Mouse (Mus musculus): ENCODE measurements at regions not wholly inside any gene's neighbourhood (a gene's known extent, or its start where the extent isn't known, plus 50 kb on each side); places are given as distances from the start of the nearest gene placed in this dataset.

DNA sequence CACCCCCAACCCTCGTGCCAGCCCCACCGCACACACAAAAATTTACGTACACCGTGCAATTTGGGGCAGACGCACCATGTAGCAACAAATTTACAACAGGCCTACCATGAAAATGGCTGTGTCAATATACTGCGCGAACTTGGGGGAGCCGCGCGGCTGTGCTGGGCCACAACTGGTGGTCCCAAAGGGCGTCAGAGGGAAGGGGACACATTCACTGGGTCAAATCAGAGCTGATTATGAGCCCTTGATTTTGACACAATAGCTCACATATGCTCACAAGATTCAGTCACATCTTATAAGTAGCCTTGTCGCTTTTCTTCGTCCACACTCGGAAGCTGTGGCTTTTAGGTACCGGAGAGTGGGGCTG is 58.9 kb upstream of the Htatip2 start:
- Histone ChIP-seq H3K9me3 (replicated peaks; ENCODE audit: low read length) (no peaks in the 10 kb centered on the region), H3K36me3 (replicated peaks in 1 of 2; ENCODE audit: control insufficient read depth in 1 of 2, insufficient read depth in 1 of 2, low read length in 1 of 2) (no peaks in the 10 kb centered on the region), H3K27me3 (replicated peaks) (no peaks in the 10 kb centered on the region), H3K4me1 (ENCODE audit: control insufficient read depth in 1 of 2, insufficient read depth in 2 of 2) (peaks cover 0 to 12% of the 10 kb centered on the region in 2 experiments; a peak in 2 of 4 replicates), H3K4me3 (replicated peaks in 1 of 3; ENCODE audit: low read depth in 2 of 3, low read length in 2 of 3, poor library complexity in 1 of 3) (no peak overlapping the region), H3K9ac (ENCODE audit: insufficient read depth, low read depth) (no peak overlapping the region), H3K27ac (ENCODE audit: insufficient read depth, low read depth) (no peak overlapping the region), H3K4me2 (ENCODE audit: insufficient read depth, low read depth, poor library complexity, severe bottlenecking) (no peak overlapping the region), H3K79me2 (replicated peaks; ENCODE audit: control insufficient read depth, extremely low read depth, insufficient read depth, poor library complexity, severe bottlenecking) (no peaks in the 10 kb centered on the region)
- dilution Hi-C loops (cut with MboI; ENCODE audit: extremely low pct_ligation_motif_present, extremely low pct_unique_long_range_greater_than_20kb, low sequenced_read_pairs): no loop called here
- in situ Hi-C loops (cut with MboI; ENCODE audit: low pct_ligation_motif_present, low pct_unique_long_range_greater_than_20kb, low sequenced_read_pairs): no loop called here
- no peak for TF ChIP-seq TBP (conservative IDR thresholded peaks at IDR 0.05; ENCODE audit: low read depth, low read length)
- no peak for TF ChIP-seq JUN (IDR thresholded peaks at IDR 0.05; ENCODE audit: insufficient read depth, low read depth, low read length)
- TF ChIP-seq ETS1 (conservative IDR thresholded peaks at IDR 0.05; ENCODE audit: low read depth, low read length): no peak
- TF ChIP-seq BHLHE40 (IDR thresholded peaks at IDR 0.05; ENCODE audit: low read depth, low read length): no peak
- no peak for TF ChIP-seq GABPA (IDR thresholded peaks at IDR 0.05; ENCODE audit: insufficient replicate concordance, low read depth, low read length)
- TF ChIP-seq MYC (IDR thresholded peaks at IDR 0.05; ENCODE audit: low read depth, low read length): no peak
- no peak for DNase-seq (ENCODE audit: extremely low read depth)

DNA sequence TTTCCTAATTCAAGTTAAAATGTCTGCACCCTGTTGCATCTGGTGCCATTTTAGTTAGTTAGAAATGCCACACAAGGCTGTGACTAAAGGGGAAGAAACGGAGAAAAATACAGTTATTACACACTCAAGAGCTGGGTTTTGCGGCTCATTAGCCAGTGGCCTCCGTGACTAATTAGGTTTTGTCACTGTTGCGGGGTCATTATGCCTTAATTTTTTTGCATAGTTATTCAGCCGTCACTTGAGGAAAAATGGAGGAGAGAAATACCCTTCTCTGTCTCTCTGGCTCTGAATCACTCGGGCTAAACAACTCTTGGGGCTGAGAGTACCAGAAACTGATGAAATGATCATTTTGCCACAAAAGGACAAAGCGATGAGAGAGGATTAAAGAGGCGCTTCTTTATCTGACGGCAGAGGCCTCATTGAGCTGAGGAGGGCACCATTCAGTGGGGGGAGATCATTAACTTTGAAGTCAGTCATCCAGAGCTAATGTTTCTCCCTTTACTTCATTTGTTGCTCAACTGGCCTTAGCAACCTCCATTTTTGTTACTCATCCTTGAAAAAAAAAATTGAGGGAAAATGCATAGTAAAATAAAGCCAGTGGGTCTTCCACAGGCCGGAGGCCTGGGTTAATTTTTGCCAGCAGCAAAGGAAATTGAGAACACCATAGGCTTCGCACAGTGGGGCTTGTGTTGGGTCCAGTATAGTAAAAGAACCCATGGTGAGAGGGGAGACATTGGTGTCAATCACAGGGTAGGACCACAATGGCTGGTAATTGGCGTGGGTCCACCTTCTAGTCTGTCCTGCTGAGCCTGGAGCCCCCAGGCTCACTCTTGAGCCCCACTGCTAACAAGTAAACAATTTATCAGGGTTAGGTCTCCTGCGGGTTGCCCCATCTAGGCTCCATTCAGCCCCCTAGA is 59.5 kb upstream of the Htatip2 start:
- in situ Hi-C loops (cut with MboI; ENCODE audit: low pct_ligation_motif_present, low pct_unique_long_range_greater_than_20kb, low sequenced_read_pairs): no loop called here
- H3K4me1 ChIP-seq (ENCODE audit: control insufficient read depth in 1 of 2, insufficient read depth in 2 of 2): peaks cover 0 to 12% of the 10 kb centered on the region in 2 experiments; a peak in 2 of 4 replicates

More for the DNA sequence above, 59.5 kb upstream of the Htatip2 start:
- dilution Hi-C loops (cut with MboI; ENCODE audit: extremely low pct_ligation_motif_present, extremely low pct_unique_long_range_greater_than_20kb, low sequenced_read_pairs): no loop called here
- Histone ChIP-seq H3K27me3 (replicated peaks) (no peaks in the 10 kb centered on the region), H3K9ac (ENCODE audit: insufficient read depth, low read depth) (no peak overlapping the region), H3K4me3 (replicated peaks in 1 of 3; ENCODE audit: low read depth in 2 of 3, low read length in 2 of 3, poor library complexity in 1 of 3) (no peak overlapping the region), H3K27ac (ENCODE audit: insufficient read depth, low read depth) (no peak overlapping the region), H3K36me3 (replicated peaks in 1 of 2; ENCODE audit: control insufficient read depth in 1 of 2, insufficient read depth in 1 of 2, low read length in 1 of 2) (no peaks in the 10 kb centered on the region), H3K79me2 (replicated peaks; ENCODE audit: control insufficient read depth, extremely low read depth, insufficient read depth, poor library complexity, severe bottlenecking) (no peaks in the 10 kb centered on the region), H3K9me3 (replicated peaks; ENCODE audit: low read length) (no peaks in the 10 kb centered on the region), H3K4me2 (ENCODE audit: insufficient read depth, low read depth, poor library complexity, severe bottlenecking) (no peak overlapping the region)
- TF ChIP-seq MYC (IDR thresholded peaks at IDR 0.05; ENCODE audit: low read depth, low read length): no peak
- TF ChIP-seq ZC3H11A (IDR thresholded peaks at IDR 0.05; ENCODE audit: low read depth, low read length): no peak
- TF ChIP-seq CHD2 (IDR thresholded peaks at IDR 0.05; ENCODE audit: low read length): no peak
- no peak for TF ChIP-seq KAT2A (IDR thresholded peaks at IDR 0.05; ENCODE audit: insufficient replicate concordance, low read length)
- no peak for TF ChIP-seq MAZ (IDR thresholded peaks at IDR 0.05; ENCODE audit: low read depth, low read length)
- TF ChIP-seq ZKSCAN1 (IDR thresholded peaks at IDR 0.05; ENCODE audit: borderline replicate concordance, low read depth, low read length): no peak
- TF ChIP-seq ETS1 (conservative IDR thresholded peaks at IDR 0.05; ENCODE audit: low read depth, low read length): no peak
- no peak for TF ChIP-seq IRF4 (IDR thresholded peaks at IDR 0.05; ENCODE audit: low read depth, low read length)
- TF ChIP-seq JUND (conservative IDR thresholded peaks at IDR 0.05; ENCODE audit: low read depth, low read length): no peak
- no peak for TF ChIP-seq UBTF (IDR thresholded peaks at IDR 0.05; ENCODE audit: low read depth, low read length)
- TF ChIP-seq EP300 (IDR thresholded peaks at IDR 0.05; ENCODE audit: low read length): no peak
- no peak for TF ChIP-seq RCOR1 (conservative IDR thresholded peaks at IDR 0.05; ENCODE audit: low read depth, low read length)
- no peak for TF ChIP-seq E2F4 (IDR thresholded peaks at IDR 0.05; ENCODE audit: insufficient replicate concordance, low read depth, low read length)
- no peak for TF ChIP-seq ZNF384 (IDR thresholded peaks at IDR 0.05; ENCODE audit: low read depth, low read length)
- no peak for TF ChIP-seq CHD1 (IDR thresholded peaks at IDR 0.05; ENCODE audit: low read depth, low read length)
- TF ChIP-seq USF2 (conservative IDR thresholded peaks at IDR 0.05; ENCODE audit: low read depth, low read length): no peak
- TF ChIP-seq RAD21 (IDR thresholded peaks at IDR 0.05; ENCODE audit: low read depth, low read length): no peak
- no peak for TF ChIP-seq NELFE (IDR thresholded peaks at IDR 0.05; ENCODE audit: low read depth, low read length)
- no peak for TF ChIP-seq ZMIZ1 (IDR thresholded peaks at IDR 0.05; ENCODE audit: low read depth, low read length)
- DNase-seq (ENCODE audit: extremely low read depth): no peak

Measured in CH12.LX (cell line).